Mouse (Mus musculus) limb, embryonic 15.5 days (tissue): ENCODE data around the gene Rheb. TPM values are rescaled to one million over a fixed set of nuclear protein-coding genes. Genes with fewer than 3 reads are reported as not detected.
"Not testable (repeated sequence)": the region's sequence is repeated elsewhere in the genome, so short reads cannot be mapped to it uniquely, and the experiment has no call there.

ENCODE experiments used
- ATAC-seq: fragments of 200-750 bp; cut with Nextera tagmentation; 2 replicates; pipeline ENCODE4 v1.8.0; 2017; ENCODE audit warnings: low read depth, moderate TSS enrichment; ENCODE audit not compliant: insufficient number of reproducible peaks, low FRiP score, low TSS enrichment
- H3K27ac ChIP-seq: fragments of 300-500 bp; sonication (generic); 2 replicates; pipeline ENCODE4 v1.5.1; 2015; ENCODE audit warnings: moderate library complexity, mild to moderate bottlenecking, inconsistent platforms
- H3K27me3 ChIP-seq: fragments of 300-500 bp; sonication (generic); 2 replicates; pipeline ENCODE4 v1.6.1; 2015; ENCODE audit warnings: inconsistent platforms
- H3K36me3 ChIP-seq: fragments of 300-500 bp; sonication (generic); 2 replicates; pipeline ENCODE4 v1.6.1; 2015; ENCODE audit warnings: inconsistent platforms
- H3K4me1 ChIP-seq: fragments of 300-500 bp; sonication (generic); 2 replicates; pipeline ENCODE4 v1.6.1; 2015; ENCODE audit warnings: inconsistent platforms
- H3K4me2 ChIP-seq: fragments of 300-500 bp; sonication (generic); 2 replicates; pipeline ENCODE4 v1.6.1; 2015; ENCODE audit warnings: mild to moderate bottlenecking, inconsistent platforms
- H3K4me3 ChIP-seq: fragments of 300-500 bp; sonication (generic); 2 replicates; pipeline ENCODE4 v1.5.1; 2015; ENCODE audit warnings: mild to moderate bottlenecking, inconsistent platforms
- H3K9ac ChIP-seq: fragments of 300-500 bp; sonication (generic); 2 replicates; pipeline ENCODE4 v1.6.1; 2015; ENCODE audit warnings: inconsistent platforms
- H3K9me3 ChIP-seq: fragments of 300-500 bp; sonication (generic); 2 replicates; pipeline ENCODE4 v1.6.1; 2016; ENCODE audit warnings: inconsistent platforms
- WGBS: fragments of 180-500 bp; shearing (Covaris S2); methylation state at CpG from one replicate; pipeline ENCODE4 v1.1.7; 2015; 5-methylcytosine and 5-hydroxymethylcytosine counted together
- polyA plus RNA-seq: library from polyadenylated mRNA; unstranded; fragments of >200 nt; fragmentation: Nextera tagmentation; extraction: Ambion mirVana; gene quantifications from 2 replicates; pipeline ENCODE4 v1.2.1, GENCODE M21; 2015

Rheb gene
- polyA plus RNA-seq, 1 experiment from 2014 or later, result 228 TPM

DNA sequence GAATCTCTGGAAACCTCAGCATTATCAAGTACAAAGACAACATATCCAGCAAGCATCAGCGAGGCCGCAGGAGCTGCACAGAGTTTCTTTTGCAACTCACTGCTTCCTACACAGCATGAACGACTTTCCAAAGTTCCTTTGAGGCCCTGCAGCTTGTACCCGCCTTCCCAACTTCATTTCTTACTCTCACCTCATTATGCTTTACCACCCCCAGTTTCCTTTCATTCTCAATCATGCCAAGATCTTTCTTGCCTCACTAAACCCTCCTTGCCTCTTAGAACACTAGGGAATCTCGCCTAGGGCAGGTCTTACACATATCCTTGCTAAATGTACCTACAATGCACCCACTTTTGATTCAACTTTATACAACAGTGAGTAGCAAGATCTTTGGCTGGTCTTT, 7.9 kb downstream of the Rheb start:
- H3K27me3 ChIP-seq, result no peaks in the 10 kb centered on the region
- H3K9ac ChIP-seq, result no peak overlapping the region
- H3K4me2 ChIP-seq, result no peak overlapping the region
- H3K9me3 ChIP-seq, result no peaks in the 10 kb centered on the region
- peak overlapping the region; percentile 22; the same call in 1 of the 2 replicates for H3K27ac ChIP-seq
- 43% methylated on average over 5 of the region's 5 CpGs for WGBS
- ATAC-seq, result no peak
- no peak overlapping the region for H3K4me3 ChIP-seq
- H3K36me3 ChIP-seq, result no peaks in the 10 kb centered on the region
- H3K4me1 ChIP-seq, result peaks cover 12% of the 10 kb centered on the region

- no peak overlapping the region for H3K4me2 ChIP-seq
- no peak for ATAC-seq
- H3K4me1 ChIP-seq, result peaks cover 8% of the 10 kb centered on the region
- H3K27me3 ChIP-seq, result no peaks in the 10 kb centered on the region
- H3K4me3 ChIP-seq, result no peak overlapping the region
- H3K9ac ChIP-seq, result no peak overlapping the region
- 88% methylated on average over 3 of the region's 3 CpGs for WGBS
- no peak overlapping the region for H3K27ac ChIP-seq
- no peaks in the 10 kb centered on the region for H3K36me3 ChIP-seq
- H3K9me3 ChIP-seq, result no peaks in the 10 kb centered on the region
These were observed 10.5 kb downstream of the Rheb start for GRCm38 (mm10) chr5:24831912-24832311.

GRCm38 (mm10) chr5:24828446-24828845, 14.0 kb downstream of the Rheb start:
- no peaks in the 10 kb centered on the region for H3K36me3 ChIP-seq
- H3K4me1 ChIP-seq, result peaks cover 15% of the 10 kb centered on the region; the same call in 1 of the 2 replicates
- no peak overlapping the region for H3K27ac ChIP-seq
- WGBS, result 90% methylated on average over 3 of the region's 3 CpGs
- H3K9ac ChIP-seq, result no peak overlapping the region
- no peak overlapping the region for H3K4me2 ChIP-seq
- H3K27me3 ChIP-seq, result no peaks in the 10 kb centered on the region
- no peaks in the 10 kb centered on the region for H3K9me3 ChIP-seq
- no peak overlapping the region for H3K4me3 ChIP-seq
- ATAC-seq, result no peak

DNA sequence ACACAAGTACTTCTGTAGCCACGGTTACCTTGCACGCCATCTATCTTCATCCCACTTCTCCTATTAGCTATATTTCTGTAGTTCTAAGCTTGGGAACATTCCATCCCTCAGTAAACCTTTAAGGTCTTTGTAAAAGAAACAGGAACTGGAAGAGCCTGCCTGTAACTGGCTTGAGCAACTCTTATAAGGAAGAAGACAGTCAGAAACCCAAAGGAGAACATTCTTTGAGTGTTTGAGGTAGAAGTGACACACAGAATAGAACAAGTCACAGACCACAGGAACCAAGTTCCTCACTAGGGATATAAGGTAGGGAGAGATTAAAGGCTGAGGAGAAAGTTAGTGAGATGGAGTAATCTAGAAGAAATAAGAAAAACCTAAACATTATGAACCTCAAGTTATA, 15.3 kb downstream of the Rheb start:
- H3K9me3 ChIP-seq, result no peaks in the 10 kb centered on the region
- H3K36me3 ChIP-seq, result no peaks in the 10 kb centered on the region
- no peak overlapping the region for H3K4me3 ChIP-seq
- no peak overlapping the region for H3K27ac ChIP-seq
- no peak for ATAC-seq
- 86% methylated on average over 2 of the region's 2 CpGs for WGBS
- no peak overlapping the region for H3K9ac ChIP-seq
- H3K4me1 ChIP-seq, result peaks cover 15% of the 10 kb centered on the region; the same call in 1 of the 2 replicates
- no peak overlapping the region for H3K4me2 ChIP-seq
- H3K27me3 ChIP-seq, result no peaks in the 10 kb centered on the region

DNA sequence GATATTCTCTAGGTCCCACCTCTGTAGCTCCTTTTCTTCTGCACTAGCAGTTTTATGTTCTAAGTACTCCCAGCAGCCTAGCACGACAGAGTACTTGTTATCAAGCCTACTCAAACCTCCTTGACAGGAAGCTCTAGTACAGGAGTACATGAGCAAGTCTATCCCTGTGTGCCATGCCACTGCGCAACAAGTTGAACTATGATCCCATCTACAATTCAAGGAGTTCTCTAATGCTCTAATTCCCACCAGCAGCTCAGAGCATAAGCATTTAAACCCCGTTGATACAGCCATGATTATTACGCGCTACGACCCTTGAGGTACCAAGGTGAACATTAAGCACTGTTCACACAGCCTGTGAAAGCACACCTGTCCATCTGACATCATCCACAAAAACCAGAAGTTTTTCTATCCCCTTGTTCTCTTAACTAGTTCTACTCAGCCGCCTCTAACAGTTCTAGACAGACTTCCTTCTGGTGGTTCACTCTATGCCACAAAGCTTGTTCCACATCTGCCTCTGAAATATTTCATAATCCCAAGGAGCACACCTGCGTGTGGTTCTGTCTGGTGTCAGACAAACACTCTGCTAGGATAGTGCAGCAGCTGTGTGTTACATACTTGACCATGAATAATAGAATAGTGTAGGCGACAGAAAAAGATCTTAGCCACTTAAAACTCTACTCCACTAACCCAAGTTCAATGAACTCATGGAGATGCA, 16.2 kb downstream of the Rheb start:
- no peak overlapping the region for H3K27ac ChIP-seq

GRCm38 (mm10) chr5:24825365-24826055, 16.9 kb downstream of the Rheb start:
- no peak overlapping the region for H3K27ac ChIP-seq
- no peak overlapping the region for H3K4me3 ChIP-seq
- H3K9ac ChIP-seq, result no peak overlapping the region
- no peaks in the 10 kb centered on the region for H3K27me3 ChIP-seq
- H3K9me3 ChIP-seq, result no peaks in the 10 kb centered on the region
- no peak overlapping the region for H3K4me2 ChIP-seq
- no peak for ATAC-seq
- H3K36me3 ChIP-seq, result no peaks in the 10 kb centered on the region
- WGBS, result 76% methylated on average over 4 of the region's 4 CpGs
- peaks cover 21% of the 10 kb centered on the region for H3K4me1 ChIP-seq

More for the DNA sequence above, 16.2 kb downstream of the Rheb start:
- no peaks in the 10 kb centered on the region for H3K27me3 ChIP-seq
- peaks cover 19% of the 10 kb centered on the region for H3K4me1 ChIP-seq
- no peak overlapping the region for H3K4me3 ChIP-seq
- H3K9me3 ChIP-seq, result no peaks in the 10 kb centered on the region
- H3K36me3 ChIP-seq, result no peaks in the 10 kb centered on the region
- no peak for ATAC-seq
- no peak overlapping the region for H3K4me2 ChIP-seq
- H3K9ac ChIP-seq, result no peak overlapping the region
- 74% methylated on average over 9 of the region's 9 CpGs for WGBS

- peaks cover 21% of the 10 kb centered on the region for H3K4me1 ChIP-seq
- no peak overlapping the region for H3K27ac ChIP-seq
- H3K9me3 ChIP-seq, result no peaks in the 10 kb centered on the region
- H3K4me3 ChIP-seq, result no peak overlapping the region
- H3K36me3 ChIP-seq, result no peaks in the 10 kb centered on the region
- H3K9ac ChIP-seq, result no peak overlapping the region
- no peak for ATAC-seq
- H3K4me2 ChIP-seq, result no peak overlapping the region
- no peaks in the 10 kb centered on the region for H3K27me3 ChIP-seq
- WGBS, result 70% methylated on average over 6 of the region's 6 CpGs
These were observed 18.5 kb downstream of the Rheb start for GRCm38 (mm10) chr5:24823864-24824405.

GRCm38 (mm10) chr5:24822781-24823180, 19.6 kb downstream of the Rheb start:
- WGBS, result 63% methylated on average over 3 of the region's 3 CpGs
- Histone ChIP-seq H3K4me2 (no peak overlapping the region), H3K9me3 (no peaks in the 10 kb centered on the region), H3K9ac (no peak overlapping the region), H3K4me3 (no peak overlapping the region), H3K4me1 (peaks cover 21% of the 10 kb centered on the region), H3K27ac (no peak overlapping the region), H3K36me3 (no peaks in the 10 kb centered on the region; the same call in 1 of the 2 replicates), H3K27me3 (no peaks in the 10 kb centered on the region)
- ATAC-seq, result no peak

DNA sequence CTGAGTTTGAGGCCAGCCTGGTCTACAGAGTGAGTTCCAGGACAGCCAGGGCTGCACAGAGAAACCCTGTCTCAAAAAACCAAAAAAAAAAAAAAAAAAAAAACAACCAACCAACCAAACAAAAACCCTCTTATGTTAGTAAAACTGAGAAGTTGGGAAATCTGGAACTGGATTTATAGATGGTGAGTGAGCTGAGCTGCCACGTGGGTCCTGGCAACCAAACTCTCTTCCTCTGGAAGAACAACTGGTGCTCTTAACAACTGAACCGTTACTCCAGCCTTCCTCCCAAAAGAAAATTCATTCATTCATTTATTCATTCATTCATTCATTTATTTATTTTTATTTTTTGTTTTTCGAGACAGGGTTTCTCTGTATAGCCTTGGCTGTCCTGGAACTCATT, 20.2 kb downstream of the Rheb start:
- not testable (repeated sequence) for ATAC-seq, H3K4me2 ChIP-seq, H3K27ac ChIP-seq, H3K9ac ChIP-seq, H3K4me3 ChIP-seq, H3K27me3 ChIP-seq, H3K36me3 ChIP-seq, H3K9me3 ChIP-seq
- WGBS, result 71% methylated on average over 3 of the region's 3 CpGs
- peaks cover 21% of the 10 kb centered on the region for H3K4me1 ChIP-seq

DNA sequence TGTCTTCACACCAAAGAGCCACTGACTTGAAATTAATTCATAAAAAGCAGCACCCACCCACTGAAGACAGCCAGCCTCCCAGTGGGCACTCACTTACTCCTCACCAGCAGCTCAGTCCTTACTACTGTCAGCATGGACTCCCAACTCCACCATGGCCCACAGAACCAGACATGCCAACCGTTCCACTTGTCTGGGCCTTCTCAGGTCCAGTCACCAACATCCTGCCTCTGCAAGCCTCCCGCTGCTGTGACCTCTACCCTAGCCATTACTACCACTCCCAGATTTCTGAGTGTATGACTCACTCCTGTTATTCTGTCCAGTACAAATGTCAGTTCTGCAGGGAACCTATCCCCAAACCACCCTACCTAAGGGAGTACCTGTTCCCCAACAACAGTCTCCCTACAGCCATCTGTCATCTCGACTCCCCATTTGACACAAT, 21.0 kb downstream of the Rheb start:
- Histone ChIP-seq H3K9me3 (no peaks in the 10 kb centered on the region), H3K4me3 (no peak overlapping the region), H3K27me3 (no peaks in the 10 kb centered on the region), H3K27ac (peak overlapping the region; percentile 12; the same call in 1 of the 2 replicates), H3K36me3 (peaks cover 10% of the 10 kb centered on the region), H3K9ac (no peak overlapping the region), H3K4me1 (peaks cover 20% of the 10 kb centered on the region), H3K4me2 (no peak overlapping the region)
- 68% methylated on average over 3 of the region's 3 CpGs for WGBS
- no peak for ATAC-seq

GRCm38 (mm10) chr5:24820627-24821026, 21.8 kb downstream of the Rheb start:
- H3K4me1 ChIP-seq, result peaks cover 13% of the 10 kb centered on the region
- no peak overlapping the region for H3K4me2 ChIP-seq
- H3K4me3 ChIP-seq, result no peak overlapping the region
- 0 out of 2 replicates have a peak overlapping the region, but pooled peaks have one; percentile 12 for H3K27ac ChIP-seq
- H3K27me3 ChIP-seq, result no peaks in the 10 kb centered on the region
- no peak for ATAC-seq
- H3K9me3 ChIP-seq, result no peaks in the 10 kb centered on the region
- no peak overlapping the region for H3K9ac ChIP-seq
- peaks cover 10% of the 10 kb centered on the region for H3K36me3 ChIP-seq
- 69% methylated on average over 5 of the region's 5 CpGs for WGBS

DNA sequence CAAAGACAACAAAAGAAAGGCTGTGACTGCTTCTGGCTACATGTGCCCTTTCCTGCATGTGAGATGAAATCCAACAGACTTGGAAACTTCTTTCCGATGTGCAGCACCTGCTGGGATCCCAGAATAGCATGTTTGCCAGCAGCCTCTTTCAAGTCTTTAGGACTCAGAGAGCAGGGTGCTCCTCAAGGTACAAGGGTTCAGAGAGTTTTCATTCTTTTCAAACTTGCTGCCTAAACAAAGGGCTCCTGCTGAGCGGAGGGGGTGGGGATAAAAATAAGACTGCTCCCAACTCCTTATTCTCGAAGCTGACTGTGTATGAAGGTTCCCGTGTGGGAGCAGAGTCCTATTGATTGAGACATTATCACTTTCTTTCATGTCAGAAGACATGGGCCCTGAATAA, 25.2 kb downstream of the Rheb start:
- H3K27ac ChIP-seq, result no peak overlapping the region
- no peak for ATAC-seq
- H3K36me3 ChIP-seq, result peaks cover 32% of the 10 kb centered on the region
- H3K4me3 ChIP-seq, result no peak overlapping the region
- 86% methylated on average over 4 of the region's 4 CpGs for WGBS
- peaks cover 8% of the 10 kb centered on the region for H3K4me1 ChIP-seq
- no peak overlapping the region for H3K4me2 ChIP-seq
- no peaks in the 10 kb centered on the region for H3K9me3 ChIP-seq
- no peak overlapping the region for H3K9ac ChIP-seq
- no peaks in the 10 kb centered on the region for H3K27me3 ChIP-seq
